Mouse (Mus musculus) A20 (cell line): ENCODE results near the gene Bcar1.

ENCODE experiments used
- DNase-seq: peaks from one replicate; pipeline ENCODE4 v3.0.0-alpha.2; 2011; ENCODE audit warnings: low read depth, low spot score

The Bcar1 gene

DNA sequence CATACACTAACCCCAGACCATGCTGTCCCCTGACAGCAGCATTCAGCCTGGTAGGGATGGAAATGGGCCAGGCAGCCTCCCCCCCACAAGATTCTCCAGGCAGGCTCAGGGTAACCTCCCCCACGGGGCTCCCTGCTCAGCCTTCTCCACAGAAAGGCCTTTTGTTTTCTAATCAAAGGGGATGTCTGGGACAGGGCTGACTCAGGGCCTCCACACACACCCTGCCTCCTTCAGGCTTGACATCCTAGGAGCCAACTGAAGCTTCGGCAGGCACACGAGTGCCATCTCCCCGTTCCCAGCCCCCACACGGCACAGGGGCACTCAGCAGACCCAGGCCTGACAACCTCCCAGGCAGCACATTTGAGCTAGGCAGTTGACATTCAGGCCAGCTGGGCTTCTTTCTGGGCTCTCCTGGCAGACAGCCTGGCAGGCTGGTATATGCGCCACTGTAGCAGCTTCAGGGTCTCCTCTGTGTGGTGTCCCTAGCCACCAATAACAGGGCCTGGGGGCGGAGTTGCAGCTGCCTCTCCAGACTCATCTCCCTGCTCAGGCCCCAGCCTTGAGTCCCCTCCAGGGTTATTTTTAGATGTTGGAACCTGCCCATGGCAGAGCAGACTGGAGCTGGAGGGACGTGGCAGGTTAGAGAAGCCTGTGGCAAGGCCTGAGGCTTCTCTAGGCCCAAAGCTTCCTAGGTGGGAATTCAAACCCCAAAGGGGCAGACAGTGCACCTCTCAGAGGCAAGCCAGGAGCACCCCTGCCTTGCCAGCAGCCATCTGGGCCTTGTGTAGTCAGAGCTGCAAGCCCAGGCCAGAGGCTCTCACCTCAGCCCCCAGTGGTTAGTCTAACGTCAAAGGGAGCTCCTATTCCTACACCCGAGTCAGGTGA, 26.8 kb downstream of the Bcar1 start:
- DNase-seq, result no peak

DNA sequence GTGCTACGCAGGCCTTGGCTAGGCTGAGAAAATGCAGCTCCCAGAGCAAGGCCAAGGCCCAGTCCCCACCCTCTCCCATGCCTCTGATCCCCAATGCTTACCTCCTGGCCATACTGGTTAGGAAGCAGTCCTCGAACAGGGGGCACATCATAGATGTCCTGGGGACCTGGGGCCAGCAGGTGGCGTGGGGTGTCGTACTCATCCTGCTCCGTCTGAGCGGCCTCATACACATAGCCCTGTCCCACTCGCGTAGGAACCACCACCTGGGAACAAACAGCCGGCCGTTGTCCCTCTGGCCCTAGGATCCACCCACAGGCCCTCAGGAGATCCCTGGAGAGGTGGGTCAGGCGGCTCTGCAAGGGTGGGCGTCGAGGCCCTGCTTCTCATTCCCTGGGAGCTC, 28.1 kb downstream of the Bcar1 start:
- DNase-seq, result no peak

DNA sequence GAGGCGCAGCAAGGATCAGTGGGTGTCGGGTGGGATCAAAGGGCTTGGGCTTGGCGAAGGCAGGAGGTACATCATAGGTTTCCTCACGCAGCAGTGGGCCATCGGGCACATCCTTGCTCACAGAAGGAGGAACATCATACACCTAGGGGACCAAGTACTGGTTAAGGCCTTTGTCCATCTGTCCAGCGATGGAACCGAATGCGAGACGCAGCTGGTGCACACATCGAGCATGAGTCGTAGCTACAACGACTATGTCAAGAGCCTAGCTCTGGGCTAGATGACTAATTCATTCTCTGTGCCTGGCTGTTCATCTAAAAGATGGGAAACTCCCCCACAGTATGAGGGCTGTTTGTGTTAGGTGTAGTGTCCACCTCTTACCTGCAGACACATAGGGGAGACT, 29.3 kb downstream of the Bcar1 start:
- DNase-seq, result no peak

DNA sequence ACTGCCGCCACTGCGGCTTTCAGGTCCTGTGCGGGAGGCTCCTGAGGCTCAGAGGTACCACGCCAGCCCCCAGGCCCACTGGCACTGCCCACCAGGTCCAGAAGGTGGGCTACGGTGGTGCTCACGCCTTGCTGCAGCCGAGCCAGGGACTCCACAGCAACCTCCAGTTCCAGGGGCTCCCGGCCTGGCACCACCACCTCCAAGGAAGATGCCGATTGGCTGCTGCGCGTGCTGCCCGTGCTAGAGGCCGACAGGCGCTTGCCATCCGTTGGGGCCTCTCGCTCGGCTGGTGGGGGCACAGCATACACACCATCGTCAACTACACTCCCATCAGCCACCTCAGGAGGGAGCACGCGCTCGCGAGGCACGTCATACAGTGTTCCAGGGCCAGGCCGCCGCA, 29.8 kb downstream of the Bcar1 start:
- DNase-seq, result no peak

DNA sequence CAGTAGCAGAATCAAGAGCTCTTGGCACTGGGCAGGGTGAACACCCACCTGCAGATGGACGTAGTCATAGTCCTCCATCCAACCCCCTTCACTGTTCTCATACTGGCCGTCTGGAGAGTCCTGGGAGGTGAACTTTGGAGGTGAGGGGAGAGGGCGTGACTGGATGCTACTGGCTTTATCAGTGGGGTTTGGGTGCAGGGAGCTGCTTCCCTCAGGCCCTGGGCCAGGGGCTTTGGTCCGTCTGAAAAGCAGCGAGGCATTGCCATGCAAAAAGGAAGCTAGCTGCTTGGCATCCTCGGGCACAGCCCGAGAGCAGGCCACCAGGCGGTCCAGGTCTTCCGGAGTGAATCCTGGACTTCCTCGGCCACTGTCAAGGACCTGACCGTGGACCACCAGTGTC, 30.3 kb downstream of the Bcar1 start:
- DNase-seq, result no peak

DNA sequence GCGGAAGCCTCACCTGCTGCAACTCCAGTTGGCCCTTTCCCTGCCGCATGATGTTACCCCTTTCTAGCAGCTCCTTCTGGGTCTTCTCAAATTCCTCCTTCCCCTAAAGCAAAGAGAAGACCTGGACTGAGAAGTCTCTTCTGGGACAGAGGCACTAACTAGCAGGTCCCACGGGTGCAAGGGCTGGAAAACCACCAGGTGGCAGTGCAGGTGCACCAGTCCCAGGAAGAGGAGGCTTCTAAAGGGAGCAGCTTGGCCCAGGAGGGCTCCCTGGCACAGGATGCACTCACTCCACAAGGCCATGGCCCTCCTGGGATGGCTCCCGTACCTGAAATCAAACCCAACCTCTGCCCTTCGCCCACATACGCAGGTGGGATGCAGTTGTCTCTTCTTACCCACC, 31.0 kb downstream of the Bcar1 start:
- peak; percentile 33 for DNase-seq

DNA sequence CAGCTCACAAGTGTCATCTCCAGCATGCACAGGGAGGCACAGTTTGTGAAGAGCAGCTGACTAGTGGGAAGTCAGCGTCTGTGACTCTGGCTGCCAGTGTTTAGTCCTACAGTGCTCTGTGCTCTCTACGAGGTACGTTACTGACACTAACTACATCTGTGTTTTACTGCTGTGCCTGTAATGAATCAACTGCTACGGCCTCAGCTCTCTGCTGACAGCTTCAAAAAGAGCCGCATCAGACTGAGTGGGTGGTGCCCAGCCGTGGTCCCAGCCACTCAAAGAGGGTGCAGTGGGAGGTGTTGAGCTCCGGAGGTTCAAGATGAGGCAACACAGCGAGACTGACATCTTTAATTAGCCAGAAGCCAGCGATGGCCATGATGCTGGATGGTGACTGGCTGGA, 31.5 kb downstream of the Bcar1 start:
- no peak for DNase-seq

DNA sequence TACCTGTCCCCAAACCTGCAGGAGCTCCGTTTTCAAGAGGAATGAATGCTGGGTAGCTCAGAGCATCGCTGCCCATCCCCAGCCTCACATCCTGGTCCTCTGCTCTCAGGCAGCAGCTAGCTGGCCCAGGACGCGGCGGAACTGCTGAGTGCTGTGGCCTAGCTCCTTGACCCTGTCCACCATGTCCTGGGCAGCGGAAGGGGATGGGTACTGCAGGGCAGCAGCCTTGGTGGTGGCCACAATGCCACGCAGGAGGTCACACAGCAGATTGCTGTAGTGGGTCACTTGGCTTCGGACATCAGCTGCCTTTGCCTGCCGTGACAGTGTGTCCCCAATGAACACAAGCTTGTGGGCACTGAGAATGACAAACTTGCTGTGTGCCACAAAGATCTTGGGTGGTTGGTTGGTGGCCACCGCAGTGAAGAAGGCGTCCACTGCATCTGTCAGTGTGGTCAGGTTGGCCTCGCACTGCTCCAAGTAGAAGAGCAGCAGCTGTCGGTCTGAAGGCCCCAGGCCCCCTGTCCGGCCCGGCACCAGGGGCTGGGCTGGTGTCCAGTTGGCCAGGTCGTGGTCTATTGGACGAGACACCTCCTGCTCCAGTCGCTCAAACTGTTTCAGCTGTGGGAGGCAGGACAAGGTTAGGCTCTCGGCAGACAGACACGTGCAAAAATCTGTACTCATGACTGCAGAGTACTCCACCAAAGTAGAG, 32.7 kb downstream of the Bcar1 start:
- DNase-seq, result no peak

DNA sequence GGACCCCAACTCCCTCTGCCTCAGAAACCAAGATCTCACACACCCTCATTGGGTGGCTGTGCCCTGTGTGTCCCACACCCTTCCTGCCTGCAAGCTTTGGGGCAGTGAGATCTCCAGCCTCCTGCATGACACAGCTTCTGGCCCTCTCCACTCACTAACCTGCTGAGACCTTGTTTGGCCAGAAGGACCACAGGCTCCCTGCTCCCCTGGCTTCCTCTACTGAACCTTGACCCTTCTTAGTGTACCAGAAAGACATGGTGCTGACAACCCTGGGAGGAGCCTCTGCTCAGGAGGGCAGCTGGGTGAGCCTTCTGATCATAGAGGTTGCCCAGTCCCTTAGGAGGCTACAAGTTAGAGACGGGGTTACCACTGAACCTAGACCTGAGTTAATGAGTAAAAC, 34.4 kb downstream of the Bcar1 start:
- no peak for DNase-seq

DNA sequence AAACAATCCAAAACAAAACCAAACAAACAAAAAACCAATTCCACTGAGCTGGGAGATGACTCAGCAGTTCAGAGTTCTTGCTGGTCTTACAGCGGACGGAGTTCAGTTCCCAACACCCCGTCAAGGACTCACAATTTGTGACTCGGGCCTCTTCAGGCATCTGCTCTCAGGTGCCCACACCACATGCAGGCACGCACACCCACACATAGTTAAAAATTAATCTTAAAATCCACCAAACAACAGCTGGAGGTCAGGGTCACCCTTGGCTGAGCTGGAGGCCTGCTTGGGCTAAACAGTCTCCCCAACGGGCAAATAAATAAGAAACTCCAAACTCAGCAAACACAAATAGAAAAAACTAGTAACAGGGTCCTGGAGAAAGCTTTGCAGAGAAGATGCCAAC, 35.3 kb downstream of the Bcar1 start:
- no peak for DNase-seq

DNA sequence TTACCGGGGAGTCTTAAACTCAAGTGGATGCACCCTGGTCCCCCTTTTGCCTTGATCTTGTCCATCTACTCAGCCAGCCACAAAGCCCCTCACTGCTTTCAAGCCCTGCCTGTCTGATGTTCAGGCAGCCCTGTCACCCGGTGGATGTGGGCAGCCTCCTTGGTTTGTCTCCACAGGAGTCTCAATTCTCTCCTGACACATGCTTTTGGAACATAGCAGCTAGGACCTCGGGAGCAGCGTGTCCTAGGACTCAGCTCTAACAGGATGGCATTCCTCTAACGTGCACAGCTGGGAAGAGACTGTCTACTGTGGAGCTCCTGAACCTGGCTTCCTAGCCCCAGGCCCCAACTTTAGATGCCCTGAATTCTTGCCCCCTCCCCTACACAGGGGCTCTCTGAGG, 37.9 kb downstream of the Bcar1 start:
- DNase-seq, result no peak

DNA sequence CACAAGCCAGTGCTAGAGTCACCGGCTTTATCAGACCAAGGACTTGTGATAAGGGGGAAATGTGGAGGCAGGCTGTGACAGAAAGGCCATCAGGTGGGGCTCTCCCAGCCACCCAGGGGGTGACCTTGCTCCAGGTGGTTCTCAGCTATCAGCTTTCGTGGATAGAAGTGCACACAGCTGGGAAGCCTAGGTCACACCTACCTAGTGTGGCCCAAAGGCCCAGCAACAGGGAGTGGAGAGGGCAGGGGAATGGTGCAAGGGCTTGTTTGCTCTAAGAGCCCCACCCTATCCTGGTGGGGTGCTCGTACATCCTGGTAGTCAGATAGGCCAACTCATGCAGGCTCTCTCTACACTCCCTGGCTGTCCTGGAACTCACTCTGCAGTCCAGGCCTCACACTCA, 38.4 kb downstream of the Bcar1 start:
- no peak for DNase-seq

DNA sequence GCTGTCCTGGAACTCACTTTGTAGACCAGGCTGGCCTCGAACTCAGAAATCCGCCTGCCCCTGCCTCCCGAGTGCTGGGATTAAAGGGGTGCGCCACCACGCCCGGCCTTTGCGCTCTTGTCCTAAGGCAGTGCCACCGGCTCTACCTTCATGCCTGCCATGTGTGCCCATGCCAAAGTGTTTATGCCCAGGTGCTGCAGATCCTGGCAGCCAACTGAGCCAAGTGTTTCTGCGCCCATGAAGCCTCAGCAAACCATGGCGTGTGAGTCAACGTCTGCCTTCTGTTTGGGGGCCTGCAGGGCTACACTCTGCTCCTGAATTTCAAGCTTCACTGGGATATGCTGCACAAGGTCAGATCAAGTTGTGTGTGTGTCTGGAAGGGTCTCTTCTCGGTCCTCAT, 39.0 kb downstream of the Bcar1 start:
- no peak for DNase-seq

DNA sequence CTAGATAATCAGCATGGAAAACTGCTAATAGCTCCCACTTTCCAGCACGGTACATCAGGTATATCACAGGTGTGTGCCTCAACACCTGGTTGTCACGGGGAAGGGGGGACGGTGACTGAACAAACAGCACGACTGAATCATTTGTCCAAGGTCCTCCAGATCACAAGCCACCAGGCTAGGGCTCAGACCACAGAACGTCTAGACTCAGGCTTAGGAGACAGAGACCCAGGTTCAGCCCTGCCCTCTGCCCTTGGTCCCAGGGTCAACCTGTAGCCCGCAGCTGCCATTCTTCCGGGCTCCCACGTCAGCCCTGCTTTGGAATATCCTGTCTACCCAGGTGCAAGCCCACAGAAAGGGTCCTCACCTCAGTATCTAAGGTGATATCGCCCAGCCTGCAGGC, 42.2 kb downstream of the Bcar1 start:
- DNase-seq, result no peak

DNA sequence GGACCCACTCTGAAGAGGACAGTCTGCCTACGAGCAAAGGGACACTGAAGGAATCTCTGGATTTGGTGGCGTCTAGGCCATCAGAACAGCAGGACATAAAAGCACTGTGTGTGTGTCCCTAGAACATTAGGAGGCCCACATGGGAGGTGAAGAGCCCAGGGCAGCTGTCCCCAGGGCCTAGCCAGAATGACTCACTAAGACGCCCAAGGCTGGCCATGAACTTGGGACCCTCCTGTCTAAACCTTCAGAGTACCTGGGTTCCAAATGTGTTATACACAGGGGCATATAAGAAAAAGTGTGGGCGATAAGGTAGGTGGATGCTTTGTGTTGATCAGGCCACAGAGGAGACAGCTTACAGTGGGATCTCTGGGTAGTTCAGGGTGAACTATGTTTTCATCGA, 42.9 kb downstream of the Bcar1 start:
- DNase-seq, result no peak

DNA sequence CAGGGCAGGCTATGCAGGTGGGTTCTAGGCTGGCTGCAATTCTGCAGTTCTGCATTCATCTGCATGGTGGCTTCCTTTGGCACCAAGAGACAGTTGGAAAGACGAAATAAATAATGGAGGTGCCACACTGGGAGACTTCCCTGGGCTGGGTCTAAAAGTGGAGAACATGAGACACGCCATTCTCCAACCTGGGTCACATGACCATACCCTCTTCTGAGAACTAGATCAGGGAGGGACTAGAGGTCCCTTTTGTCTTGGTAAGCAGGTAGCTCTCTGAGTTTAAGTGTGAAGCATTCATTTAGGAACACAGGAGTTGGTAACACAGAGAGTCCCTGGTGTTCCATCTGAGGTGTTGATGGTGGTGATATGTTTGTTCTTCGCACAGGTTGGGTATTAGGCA, 43.4 kb downstream of the Bcar1 start:
- no peak for DNase-seq

DNA sequence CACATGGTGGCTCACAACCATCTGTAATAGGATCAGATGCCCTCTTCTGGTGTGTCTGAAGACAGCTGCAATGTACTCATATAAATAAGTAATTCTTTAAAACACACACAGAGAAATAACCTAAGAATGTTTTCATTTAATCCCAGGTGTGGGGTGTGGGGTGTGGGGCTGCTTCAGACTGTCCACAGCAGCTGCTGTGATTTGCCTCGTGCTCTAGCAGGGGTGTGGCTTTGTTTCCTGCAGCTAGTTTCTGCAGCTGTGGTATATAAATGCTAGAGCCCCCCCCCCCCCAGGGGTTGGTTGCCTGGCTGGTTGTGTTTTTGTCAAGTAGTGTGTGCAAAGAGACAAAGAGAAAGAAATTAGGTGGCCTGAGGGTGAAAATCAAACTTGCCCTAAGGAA, 44.6 kb downstream of the Bcar1 start:
- peak; percentile 36 for DNase-seq

DNA sequence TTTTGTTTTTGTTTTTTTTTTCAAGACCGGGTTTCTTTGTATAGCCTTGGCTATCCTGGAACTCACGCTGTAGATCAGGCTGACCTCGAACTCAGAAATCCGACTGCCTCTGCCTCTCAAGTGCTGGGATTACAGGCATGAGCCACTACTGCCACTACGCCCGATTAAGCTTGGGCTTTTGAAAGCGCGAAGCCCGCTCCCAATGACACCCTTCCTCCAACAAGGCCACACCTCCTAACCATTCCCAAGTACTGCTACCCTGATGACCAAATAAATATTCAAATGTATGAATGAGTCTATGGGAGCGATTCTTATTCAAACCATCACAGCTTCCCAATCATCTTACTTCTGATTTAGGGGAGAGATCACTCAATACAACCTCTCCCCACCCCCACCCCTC, 46.0 kb downstream of the Bcar1 start:
- DNase-seq, result no peak

DNA sequence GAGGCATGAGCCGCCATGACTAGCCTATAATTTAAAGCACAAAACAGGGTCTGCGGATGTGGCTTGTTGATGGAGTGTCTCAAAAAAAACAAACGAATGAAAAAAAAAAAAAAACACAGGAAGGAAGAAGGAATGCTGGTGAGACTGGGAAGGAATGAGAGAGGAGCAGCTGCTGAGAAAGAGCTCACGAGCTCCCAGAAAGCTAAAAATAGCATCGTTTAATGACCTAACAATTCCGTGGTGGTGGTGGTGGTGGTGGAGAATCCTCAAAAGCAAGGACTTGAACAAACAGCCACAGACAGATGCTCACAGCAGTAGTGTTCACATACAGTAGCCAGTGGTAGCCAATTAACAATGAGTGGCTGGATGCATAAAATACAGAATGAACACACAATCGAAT, 48.2 kb downstream of the Bcar1 start:
- DNase-seq, result no peak

DNA sequence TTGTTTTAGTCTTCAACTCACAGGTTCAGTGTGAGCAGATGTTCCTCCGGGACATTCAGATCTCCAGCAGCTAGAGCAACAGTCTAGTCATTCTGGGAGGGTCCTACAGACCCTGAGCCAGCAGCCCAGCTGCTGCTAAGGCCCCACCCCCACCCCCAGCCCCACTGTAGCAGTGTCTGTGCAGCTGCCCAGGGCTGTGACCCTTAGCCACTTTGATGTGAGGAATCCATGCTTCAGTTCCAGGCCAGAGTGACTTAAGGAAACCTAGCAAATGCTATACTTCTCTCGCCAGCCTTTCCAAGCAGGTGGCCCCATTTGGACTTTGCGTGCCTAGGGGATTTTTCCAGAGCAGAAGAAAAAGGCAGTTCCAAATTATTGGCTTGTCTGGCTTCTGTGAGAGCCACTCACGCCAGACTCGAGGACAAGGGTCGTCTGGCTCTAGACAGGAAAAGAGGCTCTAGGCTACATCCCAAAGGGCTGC, 50.3 kb downstream of the Bcar1 start:
- DNase-seq, result no peak

DNA sequence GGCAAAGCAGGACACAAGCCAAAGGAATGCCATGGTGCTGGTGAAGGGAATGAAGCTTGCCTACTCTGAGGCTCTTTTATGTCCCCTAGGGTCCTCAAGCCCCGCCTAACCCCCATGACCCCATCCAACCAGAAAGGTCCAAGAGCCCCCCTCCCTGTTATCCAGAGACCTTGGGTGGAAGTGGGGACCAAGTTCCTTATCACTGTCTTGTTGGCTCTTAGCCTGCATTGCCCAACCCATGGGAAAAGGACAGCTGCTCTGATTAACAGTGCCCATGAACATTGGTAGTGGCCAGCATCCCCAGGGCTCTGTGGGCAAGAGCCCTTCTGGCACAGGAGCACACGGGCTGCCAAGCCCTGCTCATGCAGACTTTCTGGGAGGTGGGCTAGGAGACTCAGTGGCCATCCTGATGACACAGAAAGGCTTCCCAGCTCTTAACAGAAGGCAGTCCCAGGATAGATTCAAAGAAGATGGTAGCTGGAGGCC, 52.6 kb downstream of the Bcar1 start, which contains the start of gene Ctrb1:
Ctrb1 (minus strand) TSS at position 51 of the 486 bp plus-strand sequence.
- DNase-seq, result no peak

DNA sequence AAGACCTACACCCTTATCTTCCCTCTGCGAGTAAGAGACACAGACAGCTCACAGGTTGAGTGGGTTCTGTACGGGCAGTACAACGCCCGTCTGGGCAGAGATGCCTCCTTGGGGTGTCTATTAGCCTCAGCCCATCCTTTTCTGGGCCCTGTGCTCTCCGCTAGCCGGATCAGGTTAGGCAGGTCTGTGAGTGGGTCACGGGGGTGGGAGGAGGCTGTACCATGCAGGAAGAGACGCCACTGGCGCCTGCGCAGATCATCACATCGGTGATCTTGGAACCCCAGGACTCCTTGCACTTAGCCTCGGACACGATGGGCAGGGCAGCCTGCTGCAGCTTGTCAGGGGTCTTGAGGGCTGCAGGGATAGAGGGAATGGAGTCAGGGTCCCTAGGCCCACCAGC, 56.7 kb downstream of the Bcar1 start:
- DNase-seq, result no peak

DNA sequence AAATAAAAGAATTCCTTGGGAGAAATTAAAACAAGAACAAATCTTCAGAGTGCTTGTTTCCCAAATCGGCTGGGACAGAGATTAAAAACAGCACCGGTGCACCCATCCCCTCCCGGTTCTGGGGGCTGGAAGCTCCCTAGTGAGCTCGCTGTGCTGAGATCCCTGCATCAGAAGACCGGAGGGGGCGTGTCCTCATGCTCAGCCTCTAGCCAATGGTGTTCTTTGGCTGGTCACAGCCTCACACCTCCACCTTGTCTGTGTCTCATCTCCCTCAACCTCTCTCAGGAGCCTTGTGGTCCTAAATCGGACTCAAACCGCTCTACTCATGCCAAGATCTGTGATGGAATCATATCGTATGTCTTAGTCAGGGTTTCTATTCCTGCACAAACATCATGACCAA, 61.1 kb downstream of the Bcar1 start:
- peak; percentile 29 for DNase-seq
